Mouse (Mus musculus) kidney, adult 2 months (tissue): ENCODE results near the gene Setx. TPM values are rescaled to one million over a fixed set of nuclear protein-coding genes. Genes with fewer than 3 reads are reported as not detected.

Experiments used
- DNase-seq: peaks from one replicate; pipeline ENCODE4 v3.0.0; 2021
- H3K27ac ChIP-seq: fragments of 200-500 bp; 2 replicates; pipeline ENCODE4 v1.5.1; 2012; ENCODE audit warnings: low read depth, low read length, control low read depth, inconsistent platforms; ENCODE audit not compliant: insufficient read depth
- H3K27me3 ChIP-seq: fragments of 200-500 bp; replicated peaks from 2 replicates; pipeline ENCODE4 v1.6.1; 2012; ENCODE audit warnings: mild to moderate bottlenecking, moderate library complexity, low read length, inconsistent platforms; ENCODE audit not compliant: control insufficient read depth, insufficient read depth
- H3K36me3 ChIP-seq: fragments of 200-500 bp; 2 replicates; pipeline ENCODE4 v1.6.1; 2012; ENCODE audit warnings: mild to moderate bottlenecking, moderate library complexity, low read length, inconsistent platforms; ENCODE audit not compliant: control insufficient read depth, insufficient read depth
- H3K4me1 ChIP-seq: fragments of 200-500 bp; 2 replicates; pipeline ENCODE4 v1.6.1; 2011; ENCODE audit warnings: low read length; ENCODE audit not compliant: control insufficient read depth, insufficient read depth
- H3K4me3 ChIP-seq: fragments of 200-500 bp; 2 replicates; pipeline ENCODE4 v1.5.1; 2011; ENCODE audit warnings: mild to moderate bottlenecking, low read depth, low read length, control low read depth; ENCODE audit not compliant: insufficient read depth
- CTCF ChIP-seq: fragments of 200-500 bp; conservative IDR thresholded peaks from 2 replicates; pipeline ENCODE4 v1.5.1; 2011; ENCODE audit warnings: low read depth, mild to moderate bottlenecking, control low read depth, low read length, moderate library complexity, mixed read lengths; ENCODE audit not compliant: insufficient read depth, insufficient read length
- POLR2A ChIP-seq: fragments of 200-500 bp; IDR thresholded peaks from one replicate; pipeline ENCODE4 v1.6.1; 2011; ENCODE audit warnings: low read depth, low read length, control low read depth
- WGBS: fragments of 180-500 bp; shearing (Covaris S2); methylation state at CpG from one replicate; pipeline ENCODE4 v1.1.7; 2018; 5-methylcytosine and 5-hydroxymethylcytosine counted together
- polyA plus RNA-seq: library from polyadenylated mRNA; depleted of rRNA; stranded (reverse); fragments of >200 nt; gene quantifications from 2 replicates; pipeline ENCODE4 v1.2.3, GENCODE M21; 2012

Setx gene
- polyA plus RNA-seq, 1 experiment = 3.1 TPM

- no peak for TF ChIP-seq POLR2A
- peak; percentile 71 for TF ChIP-seq CTCF
- no peaks in the 10 kb centered on the region for H3K27me3 ChIP-seq
- H3K27ac ChIP-seq = no peak overlapping the region
- no peak overlapping the region for H3K4me3 ChIP-seq
- H3K4me1 ChIP-seq = no peaks in the 10 kb centered on the region
- WGBS = 2% methylated on average over 3 of the region's 3 CpGs
- H3K36me3 ChIP-seq = no peaks in the 10 kb centered on the region
- peak; percentile 27 for DNase-seq
These were observed 75.9 kb downstream of the Setx start for GRCm38 (mm10) chr2:29199909-29200308.

- DNase-seq = no peak
- H3K27ac ChIP-seq = no peak overlapping the region
- no peaks in the 10 kb centered on the region for H3K4me1 ChIP-seq
- no peaks in the 10 kb centered on the region for H3K27me3 ChIP-seq
- TF ChIP-seq POLR2A = no peak
- TF ChIP-seq CTCF = no peak
- no peak overlapping the region for H3K4me3 ChIP-seq
- 64% methylated on average over 11 of the region's 11 CpGs for WGBS
- no peaks in the 10 kb centered on the region for H3K36me3 ChIP-seq
These were observed 77.4 kb downstream of the Setx start for GRCm38 (mm10) chr2:29201223-29201955.

GRCm38 (mm10) chr2:29206156-29206555, 82.2 kb downstream of the Setx start:
- no peaks in the 10 kb centered on the region for H3K27me3 ChIP-seq
- TF ChIP-seq CTCF (no peak), POLR2A (no peak)
- WGBS = 37% methylated on average over 8 of the region's 8 CpGs

GRCm38 (mm10) chr2:29216286-29217012, 92.5 kb downstream of the Setx start:
- Histone ChIP-seq H3K27me3 (no peaks in the 10 kb centered on the region), H3K4me3 (no peak overlapping the region), H3K36me3 (no peaks in the 10 kb centered on the region), H3K27ac (no peak overlapping the region), H3K4me1 (no peaks in the 10 kb centered on the region)
- 59% methylated on average over 8 of the region's 8 CpGs for WGBS
- TF ChIP-seq POLR2A = no peak
- peak; percentile 61 for TF ChIP-seq CTCF
- peak; percentile 59 for DNase-seq

More at GRCm38 (mm10) chr2:29206156-29206555, 82.2 kb downstream of the Setx start:
- Histone ChIP-seq H3K4me3 (no peak overlapping the region), H3K36me3 (no peaks in the 10 kb centered on the region), H3K4me1 (no peaks in the 10 kb centered on the region), H3K27ac (no peak overlapping the region)
- no peak for DNase-seq

GRCm38 (mm10) chr2:29217042-29217441, 93.1 kb downstream of the Setx start:
- Histone ChIP-seq H3K4me3 (no peak overlapping the region), H3K4me1 (no peaks in the 10 kb centered on the region), H3K36me3 (no peaks in the 10 kb centered on the region), H3K27me3 (no peaks in the 10 kb centered on the region), H3K27ac (no peak overlapping the region)
- DNase-seq = no peak
- TF ChIP-seq POLR2A (no peak), CTCF (no peak)
- 90% methylated on average over 5 of the region's 5 CpGs for WGBS

- no peaks in the 10 kb centered on the region for H3K4me1 ChIP-seq
- WGBS = 60% methylated on average over 10 of the region's 10 CpGs
- DNase-seq = peak; percentile 12
- no peak overlapping the region for H3K27ac ChIP-seq
- no peaks in the 10 kb centered on the region for H3K36me3 ChIP-seq
- no peaks in the 10 kb centered on the region for H3K27me3 ChIP-seq
- 0 out of 2 replicates have a peak, but pooled peaks have one; percentile 5 for TF ChIP-seq CTCF
- no peak for TF ChIP-seq POLR2A
- no peak overlapping the region for H3K4me3 ChIP-seq
These were observed 93.9 kb downstream of the Setx start for GRCm38 (mm10) chr2:29217897-29218296.

GRCm38 (mm10) chr2:29218831-29219230, 94.8 kb downstream of the Setx start:
- WGBS = 91% methylated on average over 5 of the region's 5 CpGs
- no peak for DNase-seq
- no peak overlapping the region for H3K4me3 ChIP-seq
- no peaks in the 10 kb centered on the region for H3K4me1 ChIP-seq
- no peak overlapping the region for H3K27ac ChIP-seq
- no peaks in the 10 kb centered on the region for H3K27me3 ChIP-seq
- TF ChIP-seq CTCF (no peak), POLR2A (no peak)
- H3K36me3 ChIP-seq = no peaks in the 10 kb centered on the region
